Mouse (Mus musculus) layer of hippocampus, adult 8-10 months (tissue): Measurements from ENCODE around the gene Pik3ip1. TPM values are rescaled to one million over a fixed set of nuclear protein-coding genes. Genes with fewer than 3 reads are reported as not detected.

Experiments
- DNase-seq, 2 experiments: peaks; one replicate each; pipeline ENCODE4 v3.0.0; 2022; ENCODE audit warnings: low spot score in 2 of 2
- total RNA-seq, 4 experiments: library from RNA; stranded (reverse); gene quantifications; 2 replicates each; pipeline ENCODE4 v1.2.4; 2022

Pik3ip1 gene
- total RNA-seq = 10 to 100 TPM; 38.2 to 53.1 (median 46.4) TPM

DNA sequence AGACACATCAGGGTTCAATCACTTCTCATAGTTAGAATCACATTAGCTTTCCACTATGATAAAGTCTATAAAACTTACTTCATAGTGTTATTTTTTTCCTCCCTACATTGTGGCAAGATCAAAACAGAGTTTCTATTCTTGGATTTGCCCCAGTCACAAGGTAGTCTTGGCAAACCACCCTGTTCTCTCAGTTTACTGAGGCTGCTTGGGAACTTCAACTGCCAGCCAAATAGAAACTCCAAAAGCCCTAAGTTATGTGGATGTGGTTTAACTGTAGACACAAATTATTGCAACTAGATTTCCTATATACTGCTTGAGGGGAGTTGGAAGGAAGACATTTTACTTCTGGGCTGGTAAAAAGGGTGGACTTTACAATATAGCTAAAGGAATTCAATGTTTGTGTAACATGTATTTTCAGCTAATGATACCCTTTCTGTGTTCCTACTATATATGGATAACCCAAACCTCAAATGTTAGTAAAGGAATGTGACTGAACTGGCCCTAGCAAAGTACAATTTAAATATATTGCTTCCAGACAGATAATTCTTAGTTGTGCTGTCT, at the start of gene Pik3ip1:
Gene Pik3ip1 (plus strand): TSS at position 511 of the 561 bp plus-strand sequence.
- no peak for DNase-seq

DNA sequence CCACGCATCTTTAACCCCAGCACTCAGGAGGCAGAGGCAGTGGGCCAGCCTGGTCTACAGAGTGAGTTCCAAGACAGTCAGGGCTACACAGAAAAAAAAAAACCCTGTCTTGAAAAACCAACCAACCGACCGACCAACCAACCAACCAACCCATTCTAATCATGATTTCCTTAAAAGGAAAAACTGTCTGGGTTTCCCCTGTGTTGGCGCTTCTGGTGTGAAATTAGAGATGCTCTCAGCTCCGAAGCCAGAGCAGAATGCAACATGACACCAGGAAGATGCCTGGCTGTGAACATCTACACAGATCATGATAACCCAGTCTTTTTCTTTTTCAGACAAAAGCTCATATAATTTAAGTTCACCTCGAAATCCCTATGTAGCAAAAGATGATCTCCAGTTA, 47.3 kb upstream of the Pik3ip1 start:
- DNase-seq = no peak

DNA sequence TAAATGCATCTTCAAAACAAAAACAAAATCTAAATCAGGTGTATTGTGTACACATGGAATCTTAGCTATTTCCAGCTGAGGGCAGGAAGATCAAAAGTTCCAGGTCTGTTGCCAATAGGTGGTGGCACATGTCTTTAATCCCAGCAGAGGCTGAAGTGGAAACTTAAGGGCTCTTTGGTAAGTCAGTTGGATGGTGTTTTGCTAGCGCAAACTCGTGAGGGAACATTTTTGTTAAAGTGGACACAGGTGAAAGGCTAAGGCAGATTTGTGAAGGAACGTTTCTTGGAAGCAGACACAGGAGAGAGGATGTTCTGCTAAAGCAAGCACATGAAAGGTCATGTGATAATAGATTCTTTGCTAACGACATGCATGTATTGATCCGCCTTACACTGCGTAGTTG, 46.6 kb upstream of the Pik3ip1 start:
- no peak for DNase-seq

DNA sequence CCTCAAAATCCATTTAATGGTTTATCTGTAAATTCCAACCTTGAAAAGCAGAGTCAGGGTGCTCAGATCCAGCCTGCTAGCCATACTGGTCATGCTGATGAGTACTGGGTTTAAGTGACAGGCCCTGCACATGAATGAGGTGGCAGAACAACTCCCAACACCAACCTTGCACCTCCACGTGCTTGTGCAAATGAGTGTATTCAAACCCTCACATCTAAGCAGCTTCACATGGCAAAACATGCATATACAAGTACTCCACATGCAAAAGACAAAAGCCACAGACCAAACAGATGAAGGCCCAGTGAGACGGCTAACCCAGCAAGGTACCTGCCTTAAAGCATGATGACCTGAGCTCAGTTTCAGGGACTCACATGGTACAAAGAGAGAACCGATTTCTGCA, 44.3 kb upstream of the Pik3ip1 start:
- DNase-seq = no peak

DNA sequence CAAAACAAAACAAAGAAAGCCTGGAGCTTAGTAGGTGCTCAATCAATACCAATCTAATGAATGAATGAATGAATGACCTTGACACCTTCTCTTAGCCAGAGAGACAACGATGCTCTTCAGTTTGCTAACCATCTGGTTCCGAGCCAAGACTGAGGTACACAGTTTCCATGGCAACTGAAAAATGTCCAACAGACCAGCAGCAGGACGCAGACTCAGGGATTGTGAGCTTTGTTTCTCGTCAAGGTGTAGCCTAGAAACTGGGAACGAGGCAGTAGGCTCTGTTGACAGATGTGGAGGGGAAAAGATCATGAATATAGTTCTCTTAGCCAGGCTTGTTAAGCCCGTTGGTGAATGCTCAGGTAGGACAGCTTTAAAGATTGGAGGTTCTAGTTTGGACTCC, 43.1 kb upstream of the Pik3ip1 start:
- DNase-seq = no peak

DNA sequence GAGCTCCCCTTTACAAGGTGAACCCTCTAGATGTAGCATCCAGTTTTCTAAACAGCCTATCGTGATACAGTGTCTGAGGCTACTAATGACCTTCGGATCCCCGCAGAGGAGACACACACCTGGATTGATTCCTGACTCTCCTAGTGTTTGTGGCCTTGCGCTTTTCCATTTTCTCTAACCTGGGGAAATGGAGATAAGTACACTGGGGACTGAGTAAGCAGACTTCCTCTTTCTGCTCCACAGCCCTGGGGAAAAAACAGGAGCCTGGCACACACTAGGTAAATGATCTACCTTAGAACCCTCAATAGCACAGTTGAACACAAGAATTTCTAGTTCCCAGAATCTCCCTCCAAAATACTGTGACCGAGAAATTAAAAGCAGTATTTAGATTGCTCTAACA, 42.3 kb upstream of the Pik3ip1 start:
- DNase-seq = no peak

DNA sequence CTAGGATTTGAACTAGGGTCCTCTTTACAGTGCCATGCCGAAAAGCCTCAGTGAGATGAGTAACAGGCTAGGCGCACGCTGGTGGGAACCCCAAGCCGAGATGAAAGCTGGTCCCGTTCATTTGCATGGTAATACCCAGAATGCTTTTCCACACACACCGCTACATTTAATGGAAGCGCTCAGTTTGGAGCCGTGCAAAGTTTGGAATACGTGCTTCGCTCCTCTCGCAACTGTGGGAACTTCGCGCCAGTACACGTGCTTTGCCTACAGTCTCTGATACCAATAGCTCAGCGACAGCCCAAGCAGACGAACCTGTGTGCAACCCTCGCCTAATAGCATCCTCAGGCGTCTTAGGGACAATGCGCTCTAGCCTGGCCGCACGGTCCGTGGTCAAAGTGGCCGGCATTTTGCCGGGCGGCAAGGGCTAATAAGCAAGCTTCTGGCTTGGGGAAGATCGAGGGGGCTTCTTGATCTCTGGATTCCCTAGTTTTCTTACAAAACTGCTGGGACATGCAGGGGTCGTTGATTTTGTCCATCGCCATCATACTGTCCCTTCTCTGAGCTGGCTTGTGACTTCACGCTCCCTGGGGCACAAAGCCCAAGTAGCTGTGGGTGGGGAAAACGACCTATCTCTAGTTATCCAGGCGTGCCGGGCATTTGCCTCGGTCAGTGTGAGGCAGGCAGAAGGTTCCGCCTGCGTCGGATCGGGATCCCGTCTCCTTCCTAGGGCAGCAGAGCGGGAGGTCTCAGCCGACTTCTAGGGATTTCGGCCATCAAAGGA, 41.5 kb upstream of the Pik3ip1 start, which contains the start of gene Patz1:
Gene Patz1 (plus strand): TSS at position 354 of the 781 bp plus-strand sequence.
- DNase-seq = peak in 1 of 2 experiments; percentile 44

DNA sequence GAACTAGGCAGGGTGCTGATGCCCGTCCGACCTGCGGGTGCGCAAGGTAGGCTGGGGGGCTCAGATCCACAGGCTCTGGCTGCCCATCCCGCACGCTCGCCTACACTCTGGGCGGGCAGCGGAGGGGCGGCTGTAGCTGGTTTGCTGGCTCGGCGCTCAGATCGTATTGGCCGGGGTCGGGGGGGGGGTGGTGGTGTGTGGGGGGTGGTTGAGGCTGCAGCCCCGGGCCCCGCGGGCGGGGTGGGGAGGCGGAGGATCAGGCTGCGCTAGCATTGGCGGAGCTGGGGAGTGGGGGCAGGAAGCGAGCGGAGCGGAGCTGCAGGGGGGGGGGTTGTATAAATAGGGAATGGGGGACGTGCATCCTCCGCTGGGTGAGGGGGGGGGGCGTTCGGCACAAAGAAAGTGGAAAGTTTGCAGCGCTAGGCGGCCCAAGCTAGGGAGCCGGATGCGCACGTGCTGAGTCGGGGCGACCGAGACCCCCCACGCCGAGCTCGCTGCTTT, 40.8 kb upstream of the Pik3ip1 start:
- peak in 1 of 2 experiments; percentile 49 for DNase-seq

DNA sequence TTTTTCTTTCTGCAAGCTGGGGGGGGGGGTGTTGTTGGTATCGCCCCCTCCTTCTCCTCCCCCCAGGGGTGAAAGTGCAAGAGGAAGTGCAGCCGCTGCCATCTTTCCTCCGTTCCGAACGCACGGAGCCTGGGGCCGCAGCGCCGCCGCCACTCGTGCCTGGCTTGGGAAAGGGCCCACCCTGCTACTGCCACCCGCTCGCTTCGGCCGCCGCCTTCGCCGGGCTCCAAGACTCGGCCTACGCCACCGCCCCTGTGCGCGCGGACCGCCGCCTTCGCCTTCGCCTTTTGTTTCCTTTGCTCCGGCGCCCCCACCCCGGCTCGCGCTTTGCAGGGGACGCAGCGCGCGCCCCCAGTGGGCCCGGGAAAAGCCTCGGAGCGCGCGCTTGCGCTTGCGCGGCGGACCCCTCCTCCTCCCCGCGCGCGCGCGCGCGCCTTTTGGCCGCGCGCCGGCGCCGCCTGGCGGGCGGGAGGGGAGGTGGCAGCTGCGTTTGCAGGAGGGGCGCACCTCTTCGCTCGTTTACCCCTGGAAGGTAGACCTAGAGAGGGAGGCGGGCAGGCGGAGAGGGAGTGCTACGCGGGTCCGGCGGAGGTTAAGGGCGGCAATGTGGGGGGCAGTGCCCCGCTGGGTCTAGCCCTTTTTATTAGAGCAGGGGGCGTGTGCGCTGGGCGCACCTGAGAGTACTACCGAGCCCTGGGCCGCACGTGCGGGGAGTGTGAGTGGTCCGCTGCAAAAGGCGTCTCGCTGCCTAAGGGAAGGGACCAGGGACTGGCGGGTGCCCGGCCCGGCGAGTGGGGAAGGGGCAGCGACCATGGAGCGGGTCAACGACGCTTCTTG, 40.2 kb upstream of the Pik3ip1 start:
- peak; percentile 82 to 87 for DNase-seq

DNA sequence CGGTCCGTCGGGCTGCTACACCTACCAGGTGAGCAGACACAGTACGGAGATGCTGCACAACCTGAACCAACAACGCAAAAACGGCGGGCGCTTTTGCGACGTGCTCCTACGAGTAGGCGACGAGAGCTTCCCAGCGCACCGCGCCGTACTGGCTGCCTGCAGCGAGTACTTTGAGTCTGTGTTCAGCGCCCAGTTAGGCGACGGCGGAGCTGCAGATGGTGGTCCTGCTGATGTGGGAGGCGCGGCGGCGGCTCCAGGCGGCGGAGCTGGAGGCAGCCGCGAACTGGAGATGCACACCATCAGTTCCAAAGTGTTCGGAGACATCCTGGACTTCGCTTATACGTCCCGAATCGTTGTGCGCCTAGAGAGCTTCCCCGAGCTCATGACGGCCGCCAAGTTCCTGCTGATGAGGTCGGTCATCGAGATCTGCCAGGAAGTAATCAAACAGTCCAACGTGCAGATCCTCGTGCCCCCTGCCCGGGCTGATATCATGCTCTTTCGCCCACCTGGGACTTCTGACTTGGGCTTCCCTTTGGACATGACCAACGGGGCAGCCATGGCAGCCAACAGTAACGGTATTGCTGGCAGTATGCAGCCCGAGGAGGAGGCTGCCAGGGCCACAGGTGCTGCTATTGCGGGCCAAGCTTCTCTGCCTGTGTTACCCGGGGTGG, 39.4 kb upstream of the Pik3ip1 start:
- DNase-seq = peak; percentile 63 to 79

DNA sequence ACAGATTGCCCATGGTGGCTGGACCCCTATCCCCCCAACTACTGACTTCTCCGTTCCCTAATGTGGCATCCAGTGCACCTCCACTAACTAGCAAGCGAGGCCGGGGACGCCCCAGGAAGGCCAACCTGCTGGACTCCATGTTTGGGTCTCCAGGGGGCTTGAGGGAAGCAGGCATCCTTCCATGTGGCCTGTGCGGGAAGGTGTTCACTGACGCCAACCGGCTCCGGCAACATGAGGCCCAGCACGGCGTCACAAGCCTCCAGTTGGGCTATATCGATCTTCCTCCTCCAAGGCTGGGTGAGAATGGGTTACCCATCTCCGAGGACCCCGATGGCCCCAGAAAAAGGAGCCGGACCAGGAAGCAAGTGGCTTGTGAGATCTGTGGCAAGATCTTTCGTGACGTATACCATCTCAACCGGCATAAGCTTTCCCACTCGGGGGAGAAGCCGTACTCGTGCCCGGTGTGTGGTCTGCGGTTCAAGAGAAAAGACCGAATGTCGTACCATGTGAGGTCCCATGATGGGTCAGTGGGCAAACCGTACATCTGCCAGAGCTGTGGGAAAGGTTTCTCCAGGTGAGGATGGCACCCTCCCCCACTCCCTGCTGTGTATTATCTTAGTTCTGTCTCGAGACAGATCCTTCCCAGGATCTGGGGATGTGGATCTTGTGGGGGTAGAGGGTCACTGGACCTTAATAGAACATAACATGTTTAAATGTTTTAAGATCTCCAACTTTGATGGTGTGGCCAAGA, 38.7 kb upstream of the Pik3ip1 start:
- no peak for DNase-seq

DNA sequence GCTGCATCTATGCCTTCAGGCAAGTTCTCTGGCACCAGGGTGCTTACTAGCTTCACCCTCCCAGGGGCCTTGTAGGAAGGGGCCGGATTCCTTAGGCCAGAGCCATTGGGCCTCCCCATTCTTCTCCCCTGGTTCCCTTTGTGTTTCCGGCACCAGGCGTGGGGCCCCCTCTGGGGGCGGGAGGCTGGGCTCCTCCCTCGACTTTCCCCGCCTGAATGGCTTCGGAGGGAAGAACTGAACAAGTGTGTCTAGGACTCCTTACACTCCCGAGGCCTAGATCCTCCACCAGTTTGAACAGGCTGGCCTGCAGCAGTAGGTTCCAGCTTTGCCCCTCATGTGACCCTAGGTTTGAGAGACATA, 38.2 kb upstream of the Pik3ip1 start:
- no peak for DNase-seq

DNA sequence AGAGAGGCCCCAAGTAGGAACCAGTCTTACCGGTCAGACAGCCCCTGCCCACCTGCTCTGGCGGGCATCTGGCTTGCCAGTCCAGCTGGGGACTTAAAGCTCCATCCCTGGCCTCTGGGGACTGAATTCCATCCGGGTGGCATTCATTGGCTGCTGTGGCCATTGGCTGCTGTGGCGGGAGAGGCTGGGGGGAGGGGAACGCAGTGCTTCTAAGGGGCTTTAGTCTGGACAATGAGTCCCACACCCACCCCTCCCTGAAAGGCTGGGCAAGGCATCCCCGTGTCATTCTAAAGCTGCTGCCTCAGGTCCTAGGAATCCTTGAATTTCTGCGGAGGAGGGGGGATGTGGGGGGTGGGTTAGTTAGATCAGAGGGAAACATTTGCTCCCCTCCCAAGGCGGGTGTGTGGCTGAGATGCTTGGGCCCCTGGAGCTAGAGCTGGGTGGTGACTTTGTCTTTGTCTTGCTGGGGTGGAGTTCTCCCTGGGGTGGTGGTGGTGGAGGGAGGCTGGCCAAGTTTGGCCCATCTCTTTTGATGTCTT, 37.4 kb upstream of the Pik3ip1 start:
- no peak for DNase-seq

DNA sequence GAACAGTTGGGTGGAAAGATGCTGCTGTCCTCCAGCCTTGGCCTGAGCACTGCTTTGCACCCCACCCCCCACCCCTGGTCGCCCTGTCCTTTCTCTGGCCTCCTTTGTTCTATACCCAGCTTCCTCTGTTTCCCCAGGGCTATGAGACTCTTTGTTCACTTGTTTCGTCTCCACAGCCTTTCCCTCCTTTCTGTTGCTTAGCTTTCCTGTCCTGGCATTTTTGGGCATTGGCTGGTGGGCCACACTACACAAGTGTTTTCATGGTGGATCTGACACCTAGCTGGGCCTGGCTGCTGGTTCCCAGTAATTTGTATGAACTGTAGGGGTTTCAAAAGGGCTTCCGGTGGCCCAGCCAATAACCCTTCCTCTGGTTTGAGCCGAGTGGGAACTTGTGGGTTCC, 36.8 kb upstream of the Pik3ip1 start:
- no peak for DNase-seq

DNA sequence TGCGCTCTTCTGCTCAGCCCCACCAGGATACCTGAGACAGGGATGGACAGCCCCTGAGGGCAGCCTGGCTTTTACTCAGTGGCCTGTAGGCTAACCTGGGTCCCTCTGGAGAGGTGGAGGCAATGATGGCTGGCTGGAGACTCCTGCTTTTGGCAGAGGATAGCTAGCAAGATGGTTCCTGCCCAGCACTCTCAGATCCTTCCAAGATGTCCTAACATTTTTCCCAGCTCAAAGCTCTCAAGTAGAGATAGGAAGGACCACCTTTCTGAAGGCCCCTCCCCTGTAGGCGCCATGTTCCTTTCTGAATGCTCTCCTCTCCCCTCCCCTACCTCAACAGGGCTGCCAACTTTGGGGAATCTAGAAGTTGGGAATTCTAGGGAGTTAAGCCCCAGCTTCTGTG, 35.6 kb upstream of the Pik3ip1 start:
- no peak for DNase-seq

DNA sequence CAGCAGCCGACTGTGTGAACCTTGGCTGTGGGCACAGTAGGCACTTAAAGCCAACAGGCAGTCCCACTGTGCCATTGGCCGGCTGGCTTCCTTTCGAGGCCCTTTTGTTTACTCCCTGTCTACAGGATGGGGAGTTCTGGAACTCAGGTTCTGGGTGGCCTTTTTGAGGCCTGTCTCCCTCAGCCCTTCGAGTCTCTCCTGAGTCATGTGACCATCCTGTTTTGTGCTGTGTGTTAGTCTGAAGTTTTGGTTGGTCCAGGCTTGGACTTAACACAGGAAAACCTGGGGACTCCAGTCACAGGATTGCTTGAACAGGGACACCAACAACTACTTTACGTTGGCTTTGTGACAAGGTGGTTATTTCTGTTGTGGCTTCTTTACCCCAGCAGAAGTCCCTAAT, 34.1 kb upstream of the Pik3ip1 start:
- DNase-seq = no peak

DNA sequence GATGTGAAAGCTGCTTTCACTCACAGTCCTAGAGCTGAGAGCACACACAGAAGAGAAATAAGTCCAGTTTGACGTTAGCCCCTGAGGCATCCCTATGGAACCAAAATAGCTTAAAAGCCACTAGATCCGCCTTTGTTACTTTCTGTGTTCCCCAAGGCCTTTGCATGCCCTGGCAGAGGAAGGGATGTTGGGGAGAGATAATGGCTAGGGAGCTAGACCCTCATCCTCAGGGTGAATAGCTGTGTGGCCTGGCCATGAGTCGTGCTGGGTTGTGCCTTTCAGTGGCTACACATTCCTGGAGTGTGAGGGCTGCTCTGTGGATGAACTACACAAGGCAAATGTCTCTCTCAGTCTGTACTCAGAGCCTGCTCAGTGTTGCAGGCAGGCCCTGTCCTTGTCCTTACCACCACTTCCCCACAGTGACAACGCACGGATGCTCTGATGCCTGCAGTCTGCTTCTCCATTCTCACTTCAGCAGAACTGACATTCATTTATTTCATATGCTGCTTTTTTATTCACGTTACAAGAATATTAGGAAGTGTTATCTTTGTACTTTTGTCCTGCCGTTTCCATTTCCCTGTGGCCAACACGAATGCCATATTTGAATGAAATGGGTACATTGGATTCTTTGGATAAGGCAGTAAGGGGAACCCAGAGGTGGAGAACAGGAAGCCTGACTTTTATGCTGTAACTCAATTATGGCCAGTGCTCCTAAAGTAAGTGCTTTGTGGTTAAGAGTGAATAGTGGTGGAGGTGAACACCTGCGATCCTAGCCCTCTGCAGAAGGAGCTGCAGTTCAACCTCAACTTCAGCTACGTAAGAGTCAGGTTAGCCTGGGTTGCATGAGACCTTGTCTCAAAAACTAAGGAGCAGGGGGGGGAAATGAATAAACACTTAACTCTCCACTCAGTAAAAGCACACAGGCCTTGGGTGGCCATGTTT, 32.1 kb upstream of the Pik3ip1 start:
- DNase-seq = no peak

DNA sequence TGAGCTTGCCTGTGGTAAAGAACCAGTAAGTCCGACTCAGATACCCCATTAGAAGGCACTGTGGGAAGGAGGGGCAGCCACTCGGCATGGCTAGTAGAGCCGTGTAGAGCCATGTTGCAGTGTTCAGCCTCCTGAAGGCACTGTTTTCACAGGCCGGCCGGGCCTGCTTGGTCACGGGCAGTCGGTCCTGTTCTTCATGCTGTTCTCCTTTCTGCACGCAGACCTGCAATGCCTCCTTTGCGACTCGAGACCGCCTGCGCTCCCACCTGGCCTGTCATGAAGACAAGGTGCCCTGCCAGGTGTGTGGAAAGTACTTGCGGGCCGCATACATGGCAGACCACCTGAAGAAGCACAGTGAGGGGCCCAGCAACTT, 31.4 kb upstream of the Pik3ip1 start:
- DNase-seq = no peak

DNA sequence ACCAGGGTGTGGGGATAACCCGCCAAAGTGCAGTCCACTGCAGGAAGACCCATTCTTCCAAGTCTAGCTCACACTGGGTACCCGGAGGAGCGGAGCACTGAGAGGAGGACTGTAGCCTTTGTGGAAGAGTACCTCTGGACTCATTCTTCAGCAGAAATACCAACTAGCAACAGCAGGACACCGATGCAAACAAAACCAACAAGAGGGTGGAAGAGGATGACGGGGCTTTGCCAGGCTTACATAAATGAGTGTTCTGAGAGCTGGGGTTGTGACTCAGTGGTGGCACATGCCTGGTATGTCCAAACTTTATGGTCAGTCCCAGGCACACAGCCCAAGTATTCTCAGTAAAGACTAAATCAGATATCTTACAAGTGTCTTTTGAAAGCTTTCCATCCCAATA, 29.1 kb upstream of the Pik3ip1 start:
- DNase-seq = no peak

DNA sequence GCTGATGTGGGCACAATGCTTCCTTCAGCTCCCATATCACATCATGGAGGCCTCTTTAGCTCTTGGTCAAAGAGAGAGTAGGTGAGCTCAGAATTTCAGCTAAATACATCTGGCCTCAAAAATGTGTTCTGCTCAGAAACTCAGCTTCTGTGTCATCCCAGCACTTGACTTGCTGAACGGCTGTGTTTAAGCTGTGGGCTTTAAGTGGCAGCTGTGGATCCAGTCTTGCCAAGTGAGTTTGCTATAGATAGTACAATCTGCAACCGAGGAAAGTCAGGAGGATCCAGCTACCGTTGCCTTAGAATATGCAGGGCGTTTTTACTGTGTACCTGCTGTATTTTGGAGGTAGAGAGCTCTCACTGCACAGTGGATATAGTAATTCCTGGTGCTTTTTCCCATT, 27.8 kb upstream of the Pik3ip1 start:
- DNase-seq = no peak
